16 mouse cellular contexts compared by ENCODE assay signal in genomic region chr1:130276005-130276404, GRCm38 (mm10).
"Had no signal": no experiment of that assay in that cellular context is flagged by ENCODE, and none has a peak within 500 bp of the region (broad histone marks: within the 10 kb centered on the region; RNA-seq: fewer than 3 reads in every experiment).

No protein-coding gene starts in this region.

- DNase-seq: kidney, adult 2 months; kidney, postnatal 25 days; layer of hippocampus, postnatal 36 days; lung, adult 18-20 months; lung, postnatal 10 days; lung, postnatal 36 days; thymus, adult 18-20 months; thymus, postnatal 4 days had no signal

- H3K9me3 ChIP-seq: lung, embryonic 15.5 days had no signal

- H3K36me3 ChIP-seq: lung, embryonic 15.5 days; midbrain, embryonic 10.5 days; midbrain, embryonic 13.5 days had no signal

- H3K4me2 ChIP-seq: lung, embryonic 15.5 days; midbrain, embryonic 13.5 days had no signal

- H3K4me1 ChIP-seq: lung, embryonic 15.5 days; midbrain, embryonic 10.5 days; midbrain, embryonic 13.5 days had no signal

- ATAC-seq: inflammation-experienced regulatory T-cells, adult 6 months; intestine, postnatal 0 days; midbrain, embryonic 13.5 days; midbrain, embryonic 16.5 days had no signal

- H3K27ac ChIP-seq: kidney, postnatal 0 days; left cerebral cortex, adult 2 months; lung, embryonic 15.5 days; midbrain, embryonic 10.5 days; midbrain, embryonic 13.5 days had no signal

- H3K4me3 ChIP-seq: left cerebral cortex, adult 2 months; lung, embryonic 15.5 days; midbrain, embryonic 10.5 days; midbrain, embryonic 13.5 days had no signal

- H3K9ac ChIP-seq: lung, embryonic 15.5 days; midbrain, embryonic 13.5 days had no signal

- H3K27me3 ChIP-seq: lung, embryonic 15.5 days; midbrain, embryonic 13.5 days had no signal
